Mouse (Mus musculus) bone marrow macrophage, adult 2 months (primary cell): Measurements from ENCODE around the gene Fbxl17.

ENCODE experiments used
- CTCF ChIP-seq: IDR thresholded peaks from 2 replicates; pipeline ENCODE4 v1.5.1; 2012; ENCODE audit warnings: low read depth, mild to moderate bottlenecking, low read length, moderate library complexity
- POLR2A ChIP-seq: IDR thresholded peaks from 2 replicates; pipeline ENCODE4 v1.6.1; 2012; ENCODE audit warnings: mild to moderate bottlenecking, low read depth, low read length, borderline replicate concordance

DNA sequence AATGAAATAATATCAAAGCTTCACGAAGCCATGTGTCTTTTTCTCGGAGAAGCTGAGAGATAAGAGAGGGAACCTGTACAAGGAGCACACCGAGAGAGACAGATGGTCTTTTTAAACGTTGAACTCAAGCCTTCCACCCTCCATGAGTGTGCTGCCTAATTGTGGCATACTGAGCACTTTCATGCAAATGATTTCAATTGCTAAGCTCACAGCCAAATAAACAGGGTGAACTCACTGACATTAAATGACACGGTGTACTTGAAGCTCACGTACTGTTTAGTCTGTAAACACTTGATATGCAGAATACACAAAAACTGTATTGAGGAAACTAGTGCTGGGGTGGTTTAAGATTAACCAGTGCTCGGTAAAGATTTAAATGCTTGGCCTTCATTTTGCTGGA lies 380.7 kb downstream of the Fbxl17 start:
- TF ChIP-seq CTCF (no peak), POLR2A (no peak)
